Mouse (Mus musculus) heart, embryonic 13.5 days (tissue): Measurements from ENCODE around the gene Ostf1. TPM values are rescaled to one million over a fixed set of nuclear protein-coding genes. Genes with fewer than 3 reads are reported as not detected.

ENCODE experiments used
- ATAC-seq: fragments of 200-750 bp; cut with Nextera tagmentation; 2 replicates; pipeline ENCODE4 v1.8.0; 2017; ENCODE audit warnings: moderate TSS enrichment; ENCODE audit not compliant: insufficient number of reproducible peaks, low FRiP score, low TSS enrichment; ENCODE audit errors: extremely low read depth
- H3K27ac ChIP-seq: fragments of 300-500 bp; sonication (generic); replicated peaks from 2 replicates; pipeline ENCODE4 v1.5.1; 2015; ENCODE audit warnings: moderate library complexity, mild to moderate bottlenecking, inconsistent platforms
- H3K27me3 ChIP-seq: fragments of 300-500 bp; sonication (generic); replicated peaks from 2 replicates; pipeline ENCODE4 v1.6.1; 2015; ENCODE audit warnings: mild to moderate bottlenecking, inconsistent platforms
- H3K36me3 ChIP-seq: fragments of 300-500 bp; sonication (generic); 2 replicates; pipeline ENCODE4 v1.6.1; 2015; ENCODE audit warnings: mild to moderate bottlenecking, inconsistent platforms
- H3K4me1 ChIP-seq: fragments of 300-500 bp; sonication (generic); 2 replicates; pipeline ENCODE4 v1.6.1; 2015; ENCODE audit warnings: inconsistent platforms
- H3K4me2 ChIP-seq: fragments of 300-500 bp; sonication (generic); 2 replicates; pipeline ENCODE4 v1.6.1; 2015; ENCODE audit warnings: inconsistent platforms, mild to moderate bottlenecking, moderate library complexity
- H3K4me3 ChIP-seq: fragments of 300-500 bp; sonication (generic); 2 replicates; pipeline ENCODE4 v1.5.1; 2015; ENCODE audit warnings: moderate library complexity, mild to moderate bottlenecking, inconsistent platforms
- H3K9ac ChIP-seq: fragments of 300-500 bp; sonication (generic); 2 replicates; pipeline ENCODE4 v1.6.1; 2015; ENCODE audit warnings: inconsistent platforms, mild to moderate bottlenecking, moderate library complexity
- H3K9me3 ChIP-seq: fragments of 300-500 bp; sonication (generic); 2 replicates; pipeline ENCODE4 v1.6.1; 2016; ENCODE audit warnings: inconsistent platforms
- WGBS: fragments of 180-500 bp; shearing (Covaris S2); methylation state at CpG from one replicate; pipeline ENCODE4 v1.1.7; 2015; ENCODE audit warnings: mixed read lengths; 5-methylcytosine and 5-hydroxymethylcytosine counted together
- polyA plus RNA-seq: library from polyadenylated mRNA; unstranded; fragments of >200 nt; fragmentation: Nextera tagmentation; extraction: Ambion mirVana; gene quantifications from 2 replicates; pipeline ENCODE4 v1.2.1, GENCODE M21; 2015

The Ostf1 gene
- polyA plus RNA-seq = 66.5 and 75.0 TPM in 2 replicates

DNA sequence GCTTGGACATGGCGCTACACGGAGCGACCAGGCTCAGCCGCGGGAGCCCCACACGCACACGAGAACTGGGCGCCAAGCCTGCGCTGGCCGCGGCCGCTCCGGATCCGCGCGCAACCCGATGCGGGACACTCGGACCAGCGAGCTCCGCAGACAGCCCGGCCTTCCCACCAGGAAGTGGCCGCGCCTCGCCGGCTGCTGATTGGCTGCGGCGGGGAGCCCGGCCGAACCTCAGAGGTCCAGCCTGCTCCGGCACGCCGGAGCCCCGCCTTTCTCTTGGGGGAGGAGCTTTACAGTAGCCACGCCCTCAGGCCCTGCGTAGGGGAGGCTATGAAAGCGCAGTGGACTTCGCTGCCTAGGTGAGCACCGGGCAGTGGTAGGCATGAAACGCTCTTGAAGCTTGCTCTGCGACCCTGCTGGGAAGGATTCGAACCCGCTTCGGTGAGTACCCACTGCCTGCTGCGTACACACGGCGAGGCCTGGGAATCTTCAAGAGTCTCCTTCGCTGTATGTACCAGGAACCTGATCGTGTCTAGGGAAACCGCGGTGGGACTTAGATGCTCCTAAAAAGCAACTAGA, at the start of gene Ostf1, which contains the start of gene Nmrk1:
TSS of gene Ostf1 (minus strand) at position 180 of the 576 bp plus-strand sequence.
TSS of gene Nmrk1 (plus strand) at position 307 of the 576 bp plus-strand sequence.
- under 1% methylated on average over 51 of the region's 51 CpGs for WGBS

DNA sequence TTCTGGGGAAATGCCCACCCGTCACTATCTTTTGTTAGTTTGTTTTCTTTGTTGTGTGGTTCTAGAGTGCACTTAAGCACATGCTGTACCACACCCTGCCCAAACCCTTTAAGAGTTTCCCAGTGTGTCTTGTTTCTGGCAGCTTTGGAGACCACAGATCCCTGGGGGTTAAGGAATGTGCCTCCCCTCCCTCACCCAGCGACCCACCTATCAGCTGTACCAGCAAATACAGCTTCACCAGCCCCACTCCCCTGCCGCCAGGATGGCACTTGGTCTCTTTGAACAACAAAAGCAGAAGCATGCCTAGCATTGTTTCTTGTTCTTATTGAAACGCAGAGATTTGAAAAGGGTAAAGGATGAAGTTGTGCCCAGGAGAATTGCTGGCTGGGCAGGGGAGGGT, 41.5 kb upstream of the Ostf1 start:
- no peaks in the 10 kb centered on the region for H3K27me3 ChIP-seq
- no peaks in the 10 kb centered on the region for H3K9me3 ChIP-seq
- H3K4me2 ChIP-seq = peak overlapping the region; percentile 89
- peak overlapping the region; percentile 63 for H3K9ac ChIP-seq
- no peak for ATAC-seq
- peak overlapping the region; percentile 89 for H3K4me3 ChIP-seq
- 30% methylated on average over 4 of the region's 4 CpGs for WGBS
- H3K36me3 ChIP-seq = no peaks in the 10 kb centered on the region
- peaks cover 49% of the 10 kb centered on the region for H3K4me1 ChIP-seq
- H3K27ac ChIP-seq = no peak overlapping the region

More for the DNA sequence above, at the start of gene Ostf1, which contains the start of gene Nmrk1:
- Histone ChIP-seq H3K4me3 (peak within 1 kb of the TSS; percentile 68), H3K4me1 (peaks cover 18% of the 10 kb centered on the region), H3K9ac (peak within 1 kb of the TSS; percentile 84), H3K27ac (peak within 1 kb of the TSS; percentile 87), H3K36me3 (no peaks in the 10 kb centered on the region), H3K9me3 (no peaks in the 10 kb centered on the region), H3K4me2 (peak within 1 kb of the TSS; percentile 70), H3K27me3 (no peaks in the 10 kb centered on the region)
- peak; percentile 97 for ATAC-seq

DNA sequence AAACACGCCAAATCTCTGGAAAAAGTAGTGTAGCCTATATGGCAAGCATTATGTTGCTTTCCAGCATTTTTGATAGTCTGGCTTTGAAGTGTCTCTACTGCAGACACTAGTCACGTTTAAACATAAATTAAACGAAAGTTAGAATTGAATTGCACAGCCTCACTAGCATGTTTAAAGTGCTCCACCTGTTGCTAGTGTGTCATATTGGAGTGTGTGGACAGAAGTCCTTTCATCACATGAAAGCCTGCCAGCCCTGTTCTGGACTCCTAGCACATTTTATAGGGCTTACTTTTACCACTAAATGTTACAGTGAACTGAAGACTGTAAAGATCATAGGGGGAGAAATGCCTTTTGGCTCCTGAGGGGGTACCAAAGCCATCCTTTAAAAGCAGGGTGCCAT, 40.9 kb upstream of the Ostf1 start:
- Histone ChIP-seq H3K27ac (no peak overlapping the region), H3K9me3 (no peaks in the 10 kb centered on the region), H3K4me2 (peak overlapping the region; percentile 89), H3K27me3 (no peaks in the 10 kb centered on the region), H3K4me3 (peak overlapping the region; percentile 89), H3K36me3 (no peaks in the 10 kb centered on the region), H3K4me1 (peaks cover 49% of the 10 kb centered on the region), H3K9ac (peak overlapping the region; percentile 63)
- ATAC-seq = no peak
- 50% methylated on average over 3 of the region's 3 CpGs for WGBS

DNA sequence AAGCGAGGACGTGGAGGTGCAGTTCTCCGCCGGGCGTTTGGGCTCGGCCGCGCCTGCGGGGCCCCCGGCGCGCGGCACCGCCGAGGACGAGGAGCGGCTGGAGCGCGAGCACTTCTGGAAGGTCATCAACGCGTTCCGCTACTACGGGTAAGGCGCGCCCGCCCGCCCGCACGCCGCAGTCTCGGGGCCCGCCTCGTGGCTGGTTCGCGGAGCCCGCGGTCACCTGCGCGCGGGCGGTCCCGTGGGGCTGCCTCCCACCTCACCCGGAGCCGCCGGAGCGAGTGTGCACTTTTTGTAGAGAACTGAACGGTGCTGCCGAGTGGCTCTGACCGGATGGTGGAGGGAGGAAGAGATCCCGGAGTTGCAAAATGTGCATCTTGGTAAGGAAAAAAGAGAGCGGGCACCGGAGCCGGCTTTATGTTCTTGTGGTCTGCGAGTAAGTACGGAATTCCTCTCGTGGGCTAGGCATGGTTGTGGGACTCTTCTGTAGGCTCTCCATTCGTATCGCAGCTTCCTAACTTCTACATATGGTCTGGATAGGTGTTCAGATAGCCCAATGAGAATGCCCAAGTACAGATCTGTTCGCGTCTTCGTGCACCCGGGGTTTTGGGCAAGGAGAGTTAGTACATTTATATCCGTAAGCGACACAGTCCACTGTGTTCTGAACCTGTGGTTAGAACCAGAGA, 39.6 kb upstream of the Ostf1 start:
- H3K27me3 ChIP-seq = no peaks in the 10 kb centered on the region
- H3K36me3 ChIP-seq = no peaks in the 10 kb centered on the region
- peak overlapping the region; percentile 94 for H3K9ac ChIP-seq
- under 1% methylated on average over 47 of the region's 64 CpGs for WGBS
- peak overlapping the region; percentile 89 for H3K4me2 ChIP-seq
- peak overlapping the region; percentile 90 for H3K27ac ChIP-seq
- ATAC-seq = peak; percentile 57
- peaks cover 47% of the 10 kb centered on the region for H3K4me1 ChIP-seq
- H3K4me3 ChIP-seq = peak overlapping the region; percentile 89
- no peaks in the 10 kb centered on the region for H3K9me3 ChIP-seq

DNA sequence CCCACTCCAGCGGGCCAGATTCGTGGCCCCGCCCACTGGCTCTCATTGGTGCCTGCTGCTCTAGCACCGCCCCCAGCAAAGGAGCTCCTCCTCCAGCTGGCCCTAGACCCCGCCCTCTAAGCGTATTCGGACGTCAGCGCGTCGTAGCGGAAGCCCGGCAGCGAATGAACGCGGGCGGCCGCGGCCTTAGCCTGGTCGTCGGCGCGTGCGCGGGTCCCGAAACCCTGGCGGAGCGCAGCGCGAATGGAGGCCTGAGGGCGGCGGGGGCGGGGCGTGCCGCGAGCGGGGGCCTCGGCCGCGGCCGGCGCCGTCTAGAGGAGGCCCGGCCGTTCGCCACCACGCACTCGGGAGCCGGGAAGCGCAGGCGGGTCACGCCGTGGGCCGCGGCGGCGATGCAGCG, 39.0 kb upstream of the Ostf1 start, which contains the start of gene Carnmt1:
TSS of gene Carnmt1 (plus strand) at position 157 of the 400 bp plus-strand sequence.
- peak within 1 kb of the TSS; percentile 94 for H3K9ac ChIP-seq
- H3K27me3 ChIP-seq = no peaks in the 10 kb centered on the region
- no peaks in the 10 kb centered on the region for H3K36me3 ChIP-seq
- ATAC-seq = peak; percentile 94
- H3K9me3 ChIP-seq = no peaks in the 10 kb centered on the region
- peak within 1 kb of the TSS; percentile 89 for H3K4me3 ChIP-seq
- peak within 1 kb of the TSS; percentile 89 for H3K4me2 ChIP-seq
- WGBS = 1% methylated on average over 39 of the region's 58 CpGs
- peaks cover 41% of the 10 kb centered on the region for H3K4me1 ChIP-seq
- H3K27ac ChIP-seq = peak within 1 kb of the TSS; percentile 90

DNA sequence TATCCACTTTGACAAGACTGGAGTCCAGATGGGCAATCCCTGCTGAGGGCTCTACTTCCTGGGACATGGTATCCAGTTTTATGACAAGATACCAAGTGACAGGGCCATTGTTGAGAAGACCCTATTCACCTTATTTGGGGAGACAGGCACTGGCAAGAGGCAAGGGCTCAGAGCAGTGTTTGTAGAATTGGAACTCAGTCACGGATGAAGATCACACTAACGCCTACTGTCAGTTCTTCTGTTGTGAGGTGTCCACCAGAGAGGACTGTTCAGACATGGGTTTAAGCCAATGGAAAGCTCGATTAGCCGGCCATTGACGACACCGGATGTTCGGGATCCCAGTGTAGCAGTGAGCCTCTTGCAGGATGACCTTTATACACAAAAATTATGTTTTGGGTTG, 37.9 kb upstream of the Ostf1 start:
- H3K27me3 ChIP-seq = no peaks in the 10 kb centered on the region
- WGBS = 94% methylated on average over 7 of the region's 7 CpGs
- no peak overlapping the region for H3K4me3 ChIP-seq
- no peaks in the 10 kb centered on the region for H3K36me3 ChIP-seq
- H3K9me3 ChIP-seq = no peaks in the 10 kb centered on the region
- no peak overlapping the region for H3K4me2 ChIP-seq
- no peak overlapping the region for H3K9ac ChIP-seq
- peaks cover 32% of the 10 kb centered on the region for H3K4me1 ChIP-seq
- H3K27ac ChIP-seq = no peak overlapping the region
- no peak for ATAC-seq

DNA sequence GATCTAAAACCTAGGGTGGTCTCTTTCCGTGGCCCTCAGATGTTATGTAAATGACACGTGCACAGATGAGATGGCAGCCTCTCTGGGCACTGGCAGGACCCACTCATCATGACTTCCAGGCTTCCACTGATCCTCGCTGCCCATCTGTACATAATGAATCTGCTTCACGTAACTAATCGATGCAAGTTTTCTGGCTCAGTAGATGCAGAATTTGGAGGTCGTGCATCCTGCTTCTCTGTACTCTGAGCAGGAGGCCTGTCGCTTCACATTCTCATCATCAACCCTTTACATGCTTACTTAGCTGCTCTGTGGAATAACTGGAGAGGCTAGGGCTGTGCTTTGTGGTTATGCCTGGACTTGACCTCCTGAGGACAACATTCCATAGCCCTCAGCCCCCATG, 35.3 kb upstream of the Ostf1 start:
- Histone ChIP-seq H3K27me3 (no peaks in the 10 kb centered on the region), H3K4me2 (no peak overlapping the region), H3K4me3 (no peak overlapping the region), H3K9ac (no peak overlapping the region), H3K4me1 (peaks cover 11% of the 10 kb centered on the region), H3K36me3 (no peaks in the 10 kb centered on the region), H3K27ac (no peak overlapping the region), H3K9me3 (no peaks in the 10 kb centered on the region)
- 81% methylated on average over 7 of the region's 7 CpGs for WGBS
- ATAC-seq = no peak

DNA sequence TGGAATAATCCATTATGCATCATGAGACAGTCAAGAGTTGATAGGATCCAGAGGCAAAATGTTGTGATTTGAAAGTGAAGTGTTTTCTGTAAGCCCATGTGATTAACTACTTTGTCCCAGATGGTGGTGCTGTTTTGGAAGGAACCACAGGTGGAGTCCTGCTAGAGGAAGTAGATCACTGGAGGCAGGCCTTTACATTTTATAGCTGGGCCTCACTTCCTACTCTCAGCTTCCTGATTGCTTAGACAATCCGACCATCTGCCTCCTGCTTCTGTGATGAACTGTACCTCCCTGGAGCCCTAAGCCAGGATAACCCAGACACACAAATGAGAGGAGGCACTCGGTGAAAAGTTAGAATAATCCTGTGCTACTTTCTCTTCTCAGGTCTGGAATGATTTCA, 32.3 kb upstream of the Ostf1 start:
- H3K27me3 ChIP-seq = no peaks in the 10 kb centered on the region
- 64% methylated on average over 2 of the region's 2 CpGs for WGBS
- no peaks in the 10 kb centered on the region for H3K36me3 ChIP-seq
- no peaks in the 10 kb centered on the region for H3K4me1 ChIP-seq
- no peak overlapping the region for H3K4me2 ChIP-seq
- H3K9me3 ChIP-seq = no peaks in the 10 kb centered on the region
- no peak overlapping the region for H3K27ac ChIP-seq
- no peak for ATAC-seq
- no peak overlapping the region for H3K9ac ChIP-seq
- H3K4me3 ChIP-seq = no peak overlapping the region

DNA sequence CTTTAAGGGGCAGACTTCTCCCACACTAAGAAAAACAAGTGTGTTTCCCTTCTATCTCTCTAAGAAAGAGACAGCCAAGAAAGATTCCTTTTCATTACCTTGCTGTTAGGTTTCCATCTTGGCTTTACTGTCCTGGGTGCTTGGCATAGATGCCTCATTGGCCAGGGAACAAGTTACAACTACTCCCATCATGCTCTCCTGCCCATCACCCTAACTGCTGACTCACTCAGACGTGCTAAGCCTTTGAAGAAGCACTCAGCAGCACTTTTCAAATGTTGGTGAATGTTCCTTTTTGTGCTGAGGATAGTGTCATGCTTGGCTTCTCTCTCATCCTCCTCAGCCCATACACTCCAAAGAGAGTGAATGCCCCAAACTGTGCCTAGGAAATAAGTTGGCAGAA, 30.1 kb upstream of the Ostf1 start:
- no peaks in the 10 kb centered on the region for H3K36me3 ChIP-seq
- no peak overlapping the region for H3K27ac ChIP-seq
- 46% methylated on average over 1 of the region's 1 CpGs for WGBS

DNA sequence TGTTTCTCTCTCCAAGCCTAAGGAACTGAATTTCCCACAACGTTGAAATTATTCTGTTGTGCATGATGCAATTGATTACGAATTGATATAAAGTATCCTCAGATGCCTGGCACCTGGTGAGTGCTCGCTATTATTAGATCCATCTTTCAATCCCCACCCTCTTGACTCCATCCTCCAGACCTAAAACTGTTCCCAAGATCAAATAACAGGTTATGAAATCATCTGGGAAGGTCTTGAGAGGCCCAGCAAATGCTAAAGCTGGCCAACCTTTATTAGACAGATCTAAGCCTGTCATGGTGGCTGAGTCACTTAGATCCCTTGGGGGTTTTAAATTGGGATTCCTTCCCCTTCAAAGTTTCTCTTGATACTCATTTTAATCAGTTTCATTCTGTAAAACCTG, 28.8 kb upstream of the Ostf1 start:
- H3K4me2 ChIP-seq = no peak overlapping the region
- H3K36me3 ChIP-seq = no peaks in the 10 kb centered on the region
- no peaks in the 10 kb centered on the region for H3K9me3 ChIP-seq
- no peak overlapping the region for H3K27ac ChIP-seq
- 74% methylated on average over 3 of the region's 3 CpGs for WGBS
- H3K9ac ChIP-seq = no peak overlapping the region
- no peaks in the 10 kb centered on the region; the same call in 1 of the 2 replicates for H3K4me1 ChIP-seq
- no peaks in the 10 kb centered on the region for H3K27me3 ChIP-seq
- ATAC-seq = no peak
- H3K4me3 ChIP-seq = no peak overlapping the region

More for the DNA sequence above, 30.1 kb upstream of the Ostf1 start:
- H3K4me1 ChIP-seq = no peaks in the 10 kb centered on the region
- no peak overlapping the region for H3K4me2 ChIP-seq
- H3K9me3 ChIP-seq = no peaks in the 10 kb centered on the region
- no peaks in the 10 kb centered on the region for H3K27me3 ChIP-seq
- H3K4me3 ChIP-seq = no peak overlapping the region
- no peak for ATAC-seq
- H3K9ac ChIP-seq = no peak overlapping the region

DNA sequence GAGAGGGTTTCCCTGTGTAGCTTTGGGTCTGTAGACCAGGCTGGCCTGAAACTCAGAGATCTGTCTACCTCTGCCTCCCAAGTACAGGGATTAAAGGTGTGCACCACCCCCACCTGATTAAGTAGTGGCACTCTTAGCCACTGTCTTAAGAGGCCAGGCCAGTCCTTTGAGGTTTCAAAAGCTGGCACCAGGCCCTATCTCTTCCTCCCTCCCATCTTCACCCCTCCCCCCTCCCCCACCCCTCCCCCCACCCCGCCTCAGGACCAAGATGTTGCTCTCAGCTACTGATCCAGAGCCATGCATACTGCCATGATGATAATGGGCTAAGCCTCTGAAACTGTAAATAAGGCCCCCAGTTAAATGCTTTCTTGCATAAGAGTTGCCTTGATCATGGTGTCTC, 27.7 kb upstream of the Ostf1 start:
- Histone ChIP-seq H3K27me3 (no peaks in the 10 kb centered on the region), H3K9me3 (no peaks in the 10 kb centered on the region), H3K4me2 (no peak overlapping the region), H3K36me3 (no peaks in the 10 kb centered on the region), H3K9ac (no peak overlapping the region), H3K4me3 (no peak overlapping the region), H3K4me1 (peaks cover 11% of the 10 kb centered on the region), H3K27ac (no peak overlapping the region)
- 20% methylated on average over 1 of the region's 1 CpGs for WGBS
- ATAC-seq = no peak

DNA sequence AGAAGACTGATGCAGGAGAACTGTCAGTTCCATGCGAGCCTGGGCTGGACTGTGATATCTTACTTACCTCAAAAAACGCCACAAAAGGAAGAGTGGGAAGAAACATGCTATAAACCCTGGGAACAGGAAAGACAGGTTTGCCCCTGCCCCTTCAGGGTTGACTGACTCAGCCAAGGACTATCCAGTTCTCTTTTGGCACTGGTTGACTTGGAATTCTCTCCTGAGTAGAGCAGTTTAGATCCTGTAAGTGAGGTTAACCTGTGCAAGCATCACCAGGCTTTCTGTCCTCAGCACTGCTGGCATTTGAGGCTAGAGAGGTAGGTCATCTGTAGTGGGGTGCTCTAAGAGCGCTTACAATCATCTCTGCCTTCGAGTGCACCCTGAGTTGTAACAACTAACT, 26.9 kb upstream of the Ostf1 start:
- Histone ChIP-seq H3K27me3 (no peaks in the 10 kb centered on the region), H3K4me1 (peaks cover 20% of the 10 kb centered on the region), H3K9me3 (no peaks in the 10 kb centered on the region), H3K4me2 (no peak overlapping the region), H3K36me3 (no peaks in the 10 kb centered on the region), H3K9ac (no peak overlapping the region), H3K27ac (no peak overlapping the region), H3K4me3 (no peak overlapping the region)
- no peak for ATAC-seq
- WGBS = 66% methylated on average over 4 of the region's 4 CpGs
